Mouse (Mus musculus): ENCODE measurements around the gene 4632433K11Rik. TPM values are rescaled to one million over a fixed set of nuclear protein-coding genes. Genes with fewer than 3 reads are reported as not detected.
"Not testable (repeated sequence)": the region's sequence is repeated elsewhere in the genome, so short reads cannot be mapped to it uniquely, and the experiment has no call there.

Gene 4632433K11Rik
- total RNA-seq (2021), result not detected
- long read RNA-seq, experiment 1, result 0 reads
- long read RNA-seq, experiment 2, partial matches to known transcripts, result 0 of 1 reads
- long read RNA-seq, experiment 2, other reads (novel, unspliced or antisense), result 0 of 1 reads

- no peak for DNase-seq (ENCODE audit: low spot score in 2 of 2)
These were observed at the start of gene 4632433K11Rik for GRCm38 (mm10) chr7:5033818-5034217. TSS of gene 4632433K11Rik (plus strand) at chr7:5034118.

GRCm38 (mm10) chr7:4988250-4988649, 45.7 kb upstream of the 4632433K11Rik start:
- no peak for DNase-seq (ENCODE audit: low spot score in 2 of 2)

- DNase-seq (ENCODE audit: low spot score in 2 of 2), result no peak
These were observed 40.4 kb upstream of the 4632433K11Rik start for GRCm38 (mm10) chr7:4993347-4993998.

- no peak for DNase-seq (ENCODE audit: low spot score in 2 of 2)
These were observed 39.7 kb upstream of the 4632433K11Rik start for GRCm38 (mm10) chr7:4993999-4994788.

- no peak for DNase-seq (ENCODE audit: low spot score in 2 of 2)
These were observed 38.5 kb upstream of the 4632433K11Rik start for GRCm38 (mm10) chr7:4995268-4996002.

GRCm38 (mm10) chr7:4996003-4996895, 37.7 kb upstream of the 4632433K11Rik start, which contains the start of gene Zfp579:
TSS of gene Zfp579 (minus strand) at chr7:4996158.
- DNase-seq (ENCODE audit: low spot score in 2 of 2), result peak; percentile 95 to 96

- DNase-seq (ENCODE audit: low spot score in 2 of 2), result no peak
These were observed 37.0 kb upstream of the 4632433K11Rik start for GRCm38 (mm10) chr7:4996934-4997333.

- no peak for DNase-seq (ENCODE audit: low spot score in 2 of 2)
These were observed 34.0 kb upstream of the 4632433K11Rik start for GRCm38 (mm10) chr7:4999876-5000275.

GRCm38 (mm10) chr7:5002876-5003275, 31.0 kb upstream of the 4632433K11Rik start:
- DNase-seq (ENCODE audit: low spot score in 2 of 2), result not testable (repeated sequence)

- no peak for DNase-seq (ENCODE audit: low spot score in 2 of 2)
These were observed 25.7 kb upstream of the 4632433K11Rik start for GRCm38 (mm10) chr7:5008229-5008628.

GRCm38 (mm10) chr7:5012681-5013513, 21.0 kb upstream of the 4632433K11Rik start:
- no peak for DNase-seq (ENCODE audit: low spot score in 2 of 2)

- peak; percentile 96 to 98 for DNase-seq (ENCODE audit: low spot score in 2 of 2)
These were observed 19.4 kb upstream of the 4632433K11Rik start, which contains the start of the genes Zfp524 and Fiz1 for GRCm38 (mm10) chr7:5014251-5015117. TSS of gene Zfp524 (plus strand) at chr7:5014415. TSS of gene Fiz1 (minus strand) at chr7:5014697.

GRCm38 (mm10) chr7:5015118-5016001, 18.6 kb upstream of the 4632433K11Rik start, which contains the start of gene Gm44973:
TSS of gene Gm44973 (plus strand) at chr7:5015496.
- DNase-seq (ENCODE audit: low spot score in 2 of 2), result peak; percentile 95

- DNase-seq (ENCODE audit: low spot score in 2 of 2), result no peak
These were observed 17.9 kb upstream of the 4632433K11Rik start for GRCm38 (mm10) chr7:5016057-5016456.

- no peak for DNase-seq (ENCODE audit: low spot score in 2 of 2)
These were observed 17.0 kb upstream of the 4632433K11Rik start for GRCm38 (mm10) chr7:5016920-5017319.

- no peak for DNase-seq (ENCODE audit: low spot score in 2 of 2)
These were observed 16.6 kb upstream of the 4632433K11Rik start for GRCm38 (mm10) chr7:5017352-5017751.

- DNase-seq (ENCODE audit: low spot score in 2 of 2), result no peak
These were observed 16.0 kb upstream of the 4632433K11Rik start for GRCm38 (mm10) chr7:5017931-5018330.
